Comparison of ENCODE assay signal across 23 mouse cellular contexts in genomic region chr15:85631591-85631990, GRCm38 (mm10). TPM values are rescaled to one million over a fixed set of nuclear protein-coding genes. Genes with fewer than 3 reads are reported as not detected.
DNase-seq lines count a peak whose midpoint lies in the region; ATAC-seq lines count a peak whose summit lies in the region.
"Had no signal": no experiment of that assay in that cellular context is flagged by ENCODE, and none has a peak within 500 bp of the region (broad histone marks: within the 10 kb centered on the region; RNA-seq: fewer than 3 reads in every experiment).

No protein-coding gene starts in this region.

- no peaks in the 10 kb centered on the region for H3K9me3 ChIP-seq in kidney, embryonic 16.5 days (ENCODE audit: low read length)
- H3K9me3 ChIP-seq in midbrain, embryonic 11.5 days (ENCODE audit: control insufficient read depth, low read length): no peaks in the 10 kb centered on the region
- H3K9me3 ChIP-seq in midbrain, embryonic 10.5 days (replicated peaks): no peaks in the 10 kb centered on the region
- H3K9me3 ChIP-seq in neural tube, embryonic 13.5 days: no peaks in the 10 kb centered on the region
- H3K9me3 ChIP-seq: embryonic facial prominence, embryonic 12.5 days; embryonic facial prominence, embryonic 15.5 days; heart, embryonic 10.5 days; heart, embryonic 13.5 days had no signal

- H3K4me3 ChIP-seq in kidney, embryonic 16.5 days (ENCODE audit: low read length): no peak overlapping the region
- no peak overlapping the region for H3K4me3 ChIP-seq in midbrain, embryonic 11.5 days (ENCODE audit: low read depth, low read length)
- no peak overlapping the region for H3K4me3 ChIP-seq in midbrain, embryonic 10.5 days
- H3K4me3 ChIP-seq in neural tube, embryonic 13.5 days: no peak overlapping the region
- H3K4me3 ChIP-seq: embryonic facial prominence, embryonic 12.5 days; embryonic facial prominence, embryonic 15.5 days; heart, adult 2 months; heart, embryonic 10.5 days; heart, embryonic 13.5 days had no signal

- H3K9ac ChIP-seq in kidney, embryonic 16.5 days (replicated peaks; ENCODE audit: low read length): no peak overlapping the region; the same call in 1 of the 2 replicates
- H3K9ac ChIP-seq in midbrain, embryonic 11.5 days (ENCODE audit: low read length): no peak overlapping the region; the same call in 1 of the 2 replicates
- no peak overlapping the region for H3K9ac ChIP-seq in neural tube, embryonic 13.5 days
- H3K9ac ChIP-seq: embryonic facial prominence, embryonic 12.5 days; embryonic facial prominence, embryonic 15.5 days; forebrain, postnatal 0 days; heart, embryonic 13.5 days; hindbrain, embryonic 14.5 days had no signal

- no peak for ATAC-seq in kidney, embryonic 16.5 days (ENCODE audit: low FRiP score, low TSS enrichment)
- no peak for ATAC-seq in midbrain, embryonic 11.5 days (ENCODE audit: low FRiP score)
- ATAC-seq in neural tube, embryonic 13.5 days (ENCODE audit: low read depth): no peak
- ATAC-seq: CD4-positive, CD25-positive, alpha-beta regulatory T cell, adult 4 months; forebrain, embryonic 14.5 days; forebrain, postnatal 0 days had no signal

- H3K4me2 ChIP-seq in kidney, embryonic 16.5 days (replicated peaks; ENCODE audit: low read depth, low read length): no peak overlapping the region
- no peak overlapping the region for H3K4me2 ChIP-seq in midbrain, embryonic 11.5 days
- no peak overlapping the region for H3K4me2 ChIP-seq in neural tube, embryonic 13.5 days
- H3K4me2 ChIP-seq: embryonic facial prominence, embryonic 12.5 days; embryonic facial prominence, embryonic 15.5 days; heart, embryonic 13.5 days; hindbrain, embryonic 14.5 days had no signal

- 29% methylated on average over 2 of the region's 2 CpGs for WGBS in kidney, embryonic 16.5 days
- 50% methylated on average over 2 of the region's 2 CpGs for WGBS in midbrain, embryonic 11.5 days
- 41% methylated on average over 2 of the region's 2 CpGs for WGBS in midbrain, embryonic 10.5 days
- WGBS in neural tube, embryonic 13.5 days: 31% methylated on average over 2 of the region's 2 CpGs

- peaks cover 23% of the 10 kb centered on the region for H3K4me1 ChIP-seq in kidney, embryonic 16.5 days (ENCODE audit: insufficient read depth, low read length)
- peaks cover 5% of the 10 kb centered on the region for H3K4me1 ChIP-seq in midbrain, embryonic 11.5 days (ENCODE audit: control insufficient read depth, insufficient read depth, low read length)
- H3K4me1 ChIP-seq in midbrain, embryonic 10.5 days: peaks cover 22% of the 10 kb centered on the region
- H3K4me1 ChIP-seq in neural tube, embryonic 13.5 days (replicated peaks): peaks cover 39% of the 10 kb centered on the region

- no peak for DNase-seq in kidney, adult 18-20 months
- peak; percentile 69 for DNase-seq in midbrain, embryonic 11.5 days (ENCODE audit: low spot score, missing footprints)
- DNase-seq in midbrain, embryonic 10.5 days (ENCODE audit: low spot score): no peak
- DNase-seq in neural tube, embryonic 10.5 days (ENCODE audit: extremely low spot score, low spot score): no peak
- DNase-seq: adrenal gland, adult 2 months; adrenal gland, postnatal 14 days; cerebellum, adult 11 months; cerebellum, adult 2 months; cerebellum, postnatal 25 days; forebrain, postnatal 0 days; gastrocnemius, postnatal 36 days; heart, adult 2 months; heart, postnatal 14 days; heart, postnatal 4 days had no signal

- peaks cover under 1% of the 10 kb centered on the region; the same call in 1 of the 2 replicates for H3K27me3 ChIP-seq in kidney, embryonic 16.5 days (ENCODE audit: insufficient read depth, low read length)
- peaks cover 13% of the 10 kb centered on the region for H3K27me3 ChIP-seq in midbrain, embryonic 11.5 days (ENCODE audit: control insufficient read depth, insufficient read depth, low read length)
- H3K27me3 ChIP-seq in midbrain, embryonic 10.5 days (ENCODE audit: low read depth, poor library complexity, severe bottlenecking): peaks cover 66% of the 10 kb centered on the region
- H3K27me3 ChIP-seq in neural tube, embryonic 13.5 days: no peaks in the 10 kb centered on the region

- H3K27ac ChIP-seq in kidney, embryonic 16.5 days (ENCODE audit: low read length): 0 out of 2 replicates have a peak overlapping the region, but pooled peaks have one; percentile 25
- no peak overlapping the region for H3K27ac ChIP-seq in midbrain, embryonic 11.5 days (ENCODE audit: low read depth, low read length)
- H3K27ac ChIP-seq in midbrain, embryonic 10.5 days (replicated peaks): no peak overlapping the region
- H3K27ac ChIP-seq in neural tube, embryonic 13.5 days (replicated peaks): peak overlapping the region; percentile 74
- H3K27ac ChIP-seq: embryonic facial prominence, embryonic 12.5 days; embryonic facial prominence, embryonic 15.5 days; heart, adult 2 months; heart, embryonic 10.5 days; heart, embryonic 13.5 days; hindbrain, embryonic 14.5 days had no signal

- no peaks in the 10 kb centered on the region for H3K36me3 ChIP-seq in kidney, embryonic 16.5 days (ENCODE audit: insufficient read depth, low read length)
- H3K36me3 ChIP-seq in midbrain, embryonic 11.5 days (ENCODE audit: control insufficient read depth, insufficient read depth, low read length): no peaks in the 10 kb centered on the region
- H3K36me3 ChIP-seq in midbrain, embryonic 10.5 days: no peaks in the 10 kb centered on the region
- H3K36me3 ChIP-seq in neural tube, embryonic 13.5 days: no peaks in the 10 kb centered on the region
- H3K36me3 ChIP-seq: embryonic facial prominence, embryonic 12.5 days; embryonic facial prominence, embryonic 15.5 days; heart, embryonic 10.5 days; heart, embryonic 13.5 days had no signal

RNA-seq across cellular contexts. Expression of gene Wnt7b, which starts 49.3 kb away (rescaled TPM):
- 21.2 and 22.5 TPM in 2 replicates for polyA plus RNA-seq in kidney, embryonic 16.5 days (2015; fragmentation: Nextera tagmentation; extraction: Ambion mirVana)
- polyA plus RNA-seq in midbrain, embryonic 11.5 days (2014; fragmentation: Nextera tagmentation; extraction: Ambion mirVana): 38.5 and 44.3 TPM in 2 replicates
- polyA plus RNA-seq in midbrain, embryonic 10.5 days (2016; fragmentation: Nextera tagmentation; extraction: Ambion mirVana): 54.8 and 56.5 TPM in 2 replicates
- polyA plus RNA-seq in neural tube, embryonic 13.5 days (2015; fragmentation: Nextera tagmentation; extraction: Ambion mirVana): 34.2 and 37.7 TPM in 2 replicates
- polyA plus RNA-seq: CD4-positive, CD25-positive, alpha-beta regulatory T cell, adult 4 months had no signal

Comparison
In these comparisons a context has a peak if more than half of its experiments do, and no peak if none do; other contexts are left out.
1. H3K27ac ChIP-seq: peak in kidney, embryonic 16.5 days (single experiment) and neural tube, embryonic 13.5 days (single experiment); none in midbrain, embryonic 11.5 days (single experiment) and midbrain, embryonic 10.5 days (single experiment).